Mouse (Mus musculus) thymus, adult 2 months (tissue): ENCODE results near the gene Zfyve27.

Experiments
- CTCF ChIP-seq: fragments of 200-500 bp; IDR thresholded peaks from 2 replicates; pipeline ENCODE4 v1.5.1; 2012; ENCODE audit warnings: mild to moderate bottlenecking, control low read depth, low read length, moderate library complexity, borderline replicate concordance; ENCODE audit not compliant: control insufficient read depth, poor library complexity, insufficient read depth; ENCODE audit errors: extremely low read depth
- POLR2A ChIP-seq: fragments of 200-500 bp; IDR thresholded peaks from 2 replicates; pipeline ENCODE4 v1.6.1; 2012; ENCODE audit warnings: mild to moderate bottlenecking, low read length, control low read depth, moderate library complexity; ENCODE audit not compliant: control insufficient read depth, poor library complexity, insufficient read depth; ENCODE audit errors: extremely low read depth

DNA sequence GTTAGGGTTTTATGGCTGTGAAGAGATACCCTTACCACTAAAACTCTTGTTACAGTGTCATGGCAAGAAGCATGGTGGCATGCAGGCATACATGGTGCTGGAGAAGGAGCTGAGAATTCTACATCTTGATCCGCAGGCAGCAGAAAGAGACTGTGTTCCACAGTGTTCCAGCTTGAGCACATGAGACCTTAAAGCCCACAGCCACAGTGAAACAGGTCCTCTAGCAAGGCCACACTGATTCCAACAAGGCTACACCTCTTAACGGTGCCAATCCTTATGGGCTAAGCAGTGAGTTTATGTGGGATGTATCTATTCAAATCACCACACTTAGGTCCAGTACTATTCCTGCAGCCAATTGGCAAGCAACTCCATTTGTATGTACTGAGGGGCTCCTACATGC lies 18.0 kb upstream of the Zfyve27 start:
- no peak for TF ChIP-seq CTCF
- TF ChIP-seq POLR2A = no peak
